Mouse (Mus musculus): ENCODE data around the gene Zfp697. TPM values are rescaled to one million over a fixed set of nuclear protein-coding genes. Genes with fewer than 3 reads are reported as not detected.
"Not testable (repeated sequence)": the region's sequence is repeated elsewhere in the genome, so short reads cannot be mapped to it uniquely, and the experiment has no call there.

The Zfp697 gene
- under 1 TPM; 0.37 to 0.46 TPM for total RNA-seq (2021)
- long read RNA-seq, experiment 1, result 0 reads
- long read RNA-seq, experiment 2, partial matches to known transcripts, result 0 of 1 reads
- long read RNA-seq, experiment 2, other reads (novel, unspliced or antisense), result 1 of 1 reads

DNA sequence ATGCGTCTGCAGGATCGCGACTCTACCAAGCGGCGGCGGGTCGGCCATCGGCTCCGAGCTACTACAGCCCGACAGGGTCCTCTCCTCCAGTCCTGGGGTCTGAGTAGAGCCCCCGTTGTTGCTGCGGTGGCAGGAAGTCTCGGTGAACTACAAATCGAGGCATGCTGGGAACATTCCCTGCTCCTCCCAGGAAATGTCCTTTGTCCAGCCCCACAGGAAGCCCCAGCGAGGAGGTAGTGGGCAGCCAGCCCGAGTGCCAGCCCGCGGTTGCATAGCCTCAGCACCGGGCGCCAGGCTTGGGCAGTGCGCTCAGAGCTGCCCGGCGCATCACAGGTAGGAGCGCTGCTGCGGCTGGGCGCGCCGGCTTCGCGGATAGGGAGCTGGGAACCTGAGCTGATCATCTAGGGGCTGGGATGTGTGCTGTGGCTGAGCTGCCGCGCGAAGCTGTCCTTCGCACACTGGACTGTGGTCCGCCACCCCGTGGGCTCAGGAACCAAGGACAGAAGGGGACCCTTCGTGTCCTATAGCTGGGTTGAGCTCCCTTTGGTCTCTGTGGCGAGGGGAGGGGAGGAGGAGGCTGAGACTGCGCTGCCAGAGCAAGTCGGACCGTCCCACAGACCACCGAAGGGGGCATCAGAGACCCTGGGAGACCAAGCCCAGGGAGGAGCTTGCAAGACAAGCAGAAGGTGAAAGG, at the start of gene Zfp697:
Gene Zfp697 (plus strand): TSS at position 216 of the 694 bp plus-strand sequence.
- intact Hi-C loops (cut with DNase I), result loop anchor here (5.0 kb wide), 1 partner anchor 45 kb away; no protein-coding TSS in a partner anchor
- peak; percentile 60 to 68 for DNase-seq

DNA sequence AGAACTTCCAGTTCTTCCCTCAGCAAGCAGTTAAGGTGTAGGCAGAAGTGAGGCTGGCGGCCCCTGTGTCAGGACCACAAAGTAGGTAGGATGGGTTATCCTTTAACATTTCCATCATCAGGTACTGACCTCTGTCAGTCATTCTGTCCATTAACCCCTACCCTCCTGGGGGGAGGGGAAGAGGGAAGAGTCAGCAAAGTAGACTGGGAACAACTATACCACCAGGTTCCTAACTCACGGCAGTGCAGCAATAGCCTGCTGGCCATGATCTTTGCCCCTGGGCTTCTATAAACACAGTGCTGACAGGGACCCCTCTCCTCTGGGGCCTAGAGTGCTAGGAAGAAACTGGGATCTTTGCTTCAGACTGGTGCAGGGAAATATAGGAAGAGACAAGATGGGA, 48.3 kb upstream of the Zfp697 start:
- no peak for DNase-seq
- intact Hi-C loops (cut with DNase I), result no loop called here

DNA sequence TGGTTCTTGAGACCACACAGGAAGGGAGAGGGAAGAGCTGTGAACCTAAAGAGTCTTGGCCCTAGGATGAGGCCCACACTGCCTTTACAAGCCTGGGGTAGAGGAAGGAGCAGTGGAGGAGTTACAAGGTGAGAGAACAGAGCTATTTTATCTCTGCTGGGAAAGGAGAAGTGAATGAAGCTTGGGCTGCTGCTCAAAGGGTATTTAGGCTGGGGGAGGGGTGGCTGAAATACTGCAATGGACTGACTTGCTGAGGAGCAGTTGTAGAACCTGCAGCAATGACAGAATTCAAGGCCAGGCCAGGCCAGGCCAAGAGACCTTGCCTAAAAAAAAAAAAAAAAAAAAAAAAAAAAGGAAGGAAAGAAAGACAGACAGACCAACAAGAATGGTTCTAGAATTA, 46.9 kb upstream of the Zfp697 start:
- intact Hi-C loops (cut with DNase I), result no loop called here

DNA sequence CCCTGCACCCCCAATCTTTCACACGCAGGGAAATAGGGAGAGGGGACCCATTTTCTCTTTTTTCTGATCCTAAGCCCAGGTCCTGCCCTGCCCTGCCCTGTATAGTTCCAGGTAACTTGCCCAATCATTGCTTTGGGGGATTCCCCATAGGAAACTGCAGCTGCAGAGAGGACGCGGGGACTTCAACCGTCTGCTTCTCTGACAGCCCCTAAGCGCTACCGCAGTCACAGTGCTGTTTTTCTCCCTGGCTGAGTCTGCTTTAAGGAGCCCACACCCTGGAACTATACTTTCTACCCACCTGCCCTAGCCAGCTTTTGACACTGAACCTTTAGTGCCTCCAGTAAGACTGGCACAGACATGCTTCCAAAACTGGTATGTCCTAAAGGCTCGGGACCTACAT, 46.4 kb upstream of the Zfp697 start:
- no peak for DNase-seq

More for the DNA sequence above, 46.9 kb upstream of the Zfp697 start:
- DNase-seq, result no peak

DNA sequence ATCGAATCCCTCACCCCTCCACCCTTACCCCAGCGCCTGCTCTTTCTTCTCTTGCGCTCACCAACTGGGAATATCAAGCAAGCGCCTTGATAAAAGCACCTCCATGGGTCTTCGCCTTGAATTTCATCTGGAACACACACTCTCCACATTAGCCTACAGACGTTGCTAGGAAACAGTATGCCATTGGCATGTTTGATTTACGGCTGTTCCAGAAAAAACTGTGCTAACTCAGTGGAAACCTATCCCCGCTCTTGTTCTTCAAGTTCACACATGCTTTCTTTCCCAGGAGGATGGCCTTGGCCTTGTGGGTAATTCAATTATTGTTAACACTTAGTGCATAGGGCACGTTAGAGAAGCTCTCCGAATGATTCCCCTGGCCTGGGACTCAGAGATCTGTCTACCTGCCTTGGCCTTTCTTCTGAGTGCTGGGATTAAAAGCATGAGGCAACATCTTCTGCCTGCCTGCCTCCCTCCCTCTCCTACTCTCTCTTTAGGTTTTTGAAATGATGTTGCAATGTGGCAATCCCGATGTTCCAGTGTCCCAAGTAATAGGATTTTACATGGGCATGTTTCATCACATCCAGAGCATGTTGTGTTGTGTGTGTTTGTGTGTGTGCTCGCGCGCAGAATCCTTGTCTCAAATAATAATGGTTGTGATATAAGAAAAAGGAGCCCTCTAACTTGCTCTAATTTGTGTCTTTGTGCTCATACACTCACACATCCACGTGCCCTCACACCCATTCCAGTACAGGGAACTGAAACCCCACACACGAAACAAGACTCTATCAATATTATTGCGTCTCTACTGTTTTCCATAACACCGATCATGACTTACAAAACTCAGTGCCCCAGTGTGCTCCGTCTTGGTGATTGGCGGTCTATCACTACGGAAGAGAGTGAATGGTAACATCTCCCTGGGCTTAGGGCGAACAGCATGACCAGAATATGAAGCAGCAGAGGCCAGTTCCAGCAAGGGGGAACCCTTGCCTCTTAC, 45.3 kb upstream of the Zfp697 start:
- intact Hi-C loops (cut with DNase I), result no loop called here
- DNase-seq, result no peak

More for the DNA sequence above, 46.4 kb upstream of the Zfp697 start:
- intact Hi-C loops (cut with DNase I), result no loop called here

DNA sequence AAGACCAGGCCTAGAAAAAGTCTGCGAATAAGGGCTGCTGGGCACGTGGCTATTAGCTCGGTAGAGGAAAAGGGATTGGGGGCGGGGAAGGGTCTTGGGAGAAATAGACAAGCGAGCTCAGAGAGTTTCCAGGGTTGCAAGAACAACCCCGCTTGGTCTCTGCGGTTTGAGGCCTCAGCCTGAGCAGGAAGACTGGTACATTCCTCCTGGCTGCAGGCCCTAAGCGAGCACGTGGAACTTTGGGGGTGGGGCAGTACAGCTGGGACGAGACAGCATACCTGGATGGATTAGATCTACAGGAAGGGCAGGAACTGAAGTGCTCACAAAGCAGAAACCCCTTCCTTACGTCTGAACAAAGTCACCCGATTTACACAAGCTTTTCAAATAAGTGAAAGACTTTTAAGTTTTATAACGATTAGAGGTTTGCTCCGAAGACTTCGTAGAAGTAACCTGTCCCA, 43.6 kb upstream of the Zfp697 start:
- intact Hi-C loops (cut with DNase I), result no loop called here
- DNase-seq, result peak; percentile 22 to 23

DNA sequence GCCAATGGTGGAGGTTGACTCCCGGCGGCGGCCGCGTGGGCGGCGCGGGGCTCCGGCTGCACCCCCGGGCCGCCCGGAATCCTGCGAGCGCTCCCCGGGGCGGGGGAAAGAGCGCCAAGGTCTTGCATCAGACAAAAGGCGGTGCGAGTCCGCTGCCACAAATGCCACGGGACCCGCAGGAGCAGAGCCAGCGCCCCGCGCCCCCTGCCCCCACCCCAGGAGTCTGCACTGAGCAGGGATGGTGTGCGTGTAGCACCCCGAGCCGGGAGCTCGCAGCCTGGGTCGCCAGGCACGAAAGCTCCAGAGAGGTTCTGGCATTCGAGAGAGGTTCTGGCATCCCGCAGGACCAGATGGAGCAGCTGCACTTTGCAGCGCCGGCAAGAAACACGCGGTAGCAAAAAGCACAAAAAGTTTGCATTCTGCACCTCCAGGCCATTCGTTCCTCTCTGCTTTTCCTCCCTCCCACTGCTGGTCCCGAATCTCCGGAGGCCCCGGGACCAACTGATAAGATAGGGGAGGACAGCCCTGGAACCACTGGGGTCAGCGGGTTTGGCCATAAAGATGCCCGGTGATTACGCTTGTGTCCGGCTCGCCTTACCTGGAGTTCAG, 43.1 kb upstream of the Zfp697 start:
- intact Hi-C loops (cut with DNase I), result no loop called here
- peak; percentile 41 to 42 for DNase-seq

DNA sequence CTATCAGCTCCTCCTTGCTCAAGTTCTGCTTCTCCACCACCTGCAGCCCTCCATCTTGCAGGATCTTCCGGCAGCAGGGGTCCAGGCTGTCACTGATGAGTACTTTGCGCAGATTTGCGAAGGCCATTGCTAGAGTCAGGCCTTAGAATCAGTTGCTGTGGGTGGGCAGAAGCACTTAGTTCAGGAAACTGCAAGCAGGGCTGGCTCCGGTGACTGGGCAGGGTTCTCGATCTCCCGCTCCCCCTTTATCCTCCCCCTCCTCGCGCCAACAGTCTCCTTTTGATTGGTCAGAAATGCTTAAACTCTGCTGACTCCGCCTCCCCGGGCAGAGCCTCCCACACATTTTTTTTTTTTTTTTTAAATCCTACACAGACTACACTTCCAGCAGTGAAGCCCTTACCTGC, 42.6 kb upstream of the Zfp697 start, which contains the start of gene Phgdh:
Gene Phgdh (minus strand): TSS at position 285 of the 404 bp plus-strand sequence.
- intact Hi-C loops (cut with DNase I), result not testable (repeated sequence)
- DNase-seq, result peak; percentile 31 to 33

DNA sequence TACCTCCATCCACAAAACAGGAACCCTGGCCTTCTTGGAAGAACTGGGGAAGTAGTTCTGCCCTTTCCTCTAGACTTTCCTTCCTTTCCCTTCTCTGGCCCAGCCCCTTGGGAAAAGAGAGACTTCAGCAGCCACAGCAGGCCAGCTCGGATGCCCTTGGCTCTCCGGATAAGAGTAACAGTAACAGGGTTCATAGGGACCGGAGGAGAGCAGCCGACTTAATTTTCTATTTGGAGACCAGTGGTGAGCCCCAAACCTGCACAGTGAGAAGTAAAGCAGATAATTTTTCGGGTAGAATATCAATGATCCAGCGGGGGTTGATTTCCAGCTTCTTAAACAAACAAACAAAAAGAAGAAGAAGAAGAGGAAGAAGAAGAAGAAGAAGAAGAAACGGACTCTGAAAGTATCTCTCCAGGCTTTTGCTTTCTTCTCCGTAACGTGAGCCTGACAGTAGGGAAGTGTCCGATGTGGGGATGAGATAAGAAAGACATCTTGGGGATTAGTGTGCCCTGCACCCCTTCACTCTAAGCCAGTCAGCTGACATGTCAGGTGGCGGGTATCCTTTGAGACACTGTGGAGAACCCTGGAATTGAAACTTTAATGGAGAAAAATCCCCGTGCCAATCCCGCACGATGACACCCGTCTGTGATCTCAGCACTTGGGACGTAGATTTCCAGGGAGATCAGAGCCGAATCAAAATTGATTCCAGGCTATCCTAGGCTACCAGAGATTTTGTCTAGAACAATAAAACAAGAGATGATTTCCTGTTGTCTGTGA, 41.3 kb upstream of the Zfp697 start:
- DNase-seq, result no peak
- intact Hi-C loops (cut with DNase I), result no loop called here

DNA sequence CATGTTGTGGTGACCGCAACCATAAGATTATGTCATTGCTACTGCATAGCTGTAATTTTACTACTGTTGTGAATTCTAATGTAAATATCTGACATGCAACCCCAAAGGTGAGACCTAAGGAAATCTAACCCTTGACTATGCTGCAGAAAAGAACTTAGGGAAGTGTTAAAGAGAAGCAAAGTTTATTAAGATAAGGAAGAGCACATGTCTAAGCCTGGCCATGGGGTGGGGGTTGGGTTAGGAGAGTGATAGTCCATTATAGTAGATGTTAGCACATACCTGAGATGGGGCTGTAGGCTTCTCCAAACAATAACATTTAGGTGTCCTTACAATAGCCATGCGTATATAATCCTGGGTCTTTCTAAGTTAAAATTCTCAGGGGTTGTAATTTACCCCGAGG, 39.0 kb upstream of the Zfp697 start:
- no peak for DNase-seq
- intact Hi-C loops (cut with DNase I), result no loop called here

DNA sequence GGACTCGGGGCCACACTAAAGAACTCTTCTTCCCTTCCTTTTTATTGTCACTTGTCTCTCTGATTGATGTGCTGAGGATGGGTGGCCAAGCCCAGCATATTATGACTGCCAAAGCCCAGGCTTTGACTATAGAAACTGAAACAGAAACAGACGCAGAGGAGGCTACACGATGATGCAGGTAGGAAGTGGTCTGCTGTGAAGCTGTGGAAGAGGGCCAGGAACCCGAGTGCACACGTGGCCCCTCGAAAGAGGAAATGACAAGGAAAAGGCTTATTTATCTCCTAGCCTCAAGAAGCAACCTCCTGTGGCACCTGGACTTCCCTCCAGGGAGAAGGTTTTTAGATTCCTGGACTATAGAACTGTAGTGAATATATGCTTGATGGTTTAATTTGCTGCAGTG, 34.2 kb upstream of the Zfp697 start:
- DNase-seq, result no peak
- intact Hi-C loops (cut with DNase I), result no loop called here

DNA sequence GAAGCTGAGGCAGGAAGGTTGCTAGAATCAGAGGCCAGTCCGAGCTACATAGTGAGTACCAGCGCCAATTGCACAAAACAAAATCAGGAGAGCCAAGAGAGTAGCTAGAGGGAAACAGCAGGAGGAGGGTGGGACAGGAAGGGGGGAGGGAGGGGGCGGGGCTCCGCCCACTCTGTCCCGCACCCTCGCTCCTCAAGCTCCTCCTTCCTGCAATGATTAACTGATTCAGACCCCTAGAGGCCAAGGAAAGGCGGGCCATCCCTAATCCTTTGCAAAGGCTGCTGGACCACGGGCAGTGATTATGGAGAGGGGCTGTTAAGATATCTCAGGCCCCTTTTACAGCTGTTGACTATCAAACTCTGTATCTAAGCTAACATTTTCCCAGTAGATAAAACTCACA, 33.6 kb upstream of the Zfp697 start:
- no peak for DNase-seq
- intact Hi-C loops (cut with DNase I), result no loop called here

DNA sequence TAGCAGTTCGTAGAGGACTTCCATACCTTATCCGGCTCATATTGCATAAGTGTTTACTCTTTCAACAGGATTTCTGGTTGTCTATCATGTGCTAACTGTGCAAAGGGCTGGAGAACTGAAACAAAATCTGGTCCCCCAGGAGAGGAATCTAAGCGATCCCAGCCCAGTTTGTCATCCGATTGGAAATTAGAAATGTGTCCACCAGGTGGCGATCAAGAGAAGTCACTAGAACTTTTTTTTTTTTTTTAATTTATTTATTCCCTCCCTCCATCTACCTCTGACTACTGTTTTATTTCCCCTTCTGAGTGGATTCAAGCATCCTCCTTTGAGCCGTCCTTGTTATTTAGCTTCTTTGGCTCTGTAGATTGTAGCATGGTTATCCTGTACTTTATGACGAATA, 28.4 kb upstream of the Zfp697 start:
- intact Hi-C loops (cut with DNase I), result no loop called here
- DNase-seq, result peak in 1 of 2 experiments; percentile 69

DNA sequence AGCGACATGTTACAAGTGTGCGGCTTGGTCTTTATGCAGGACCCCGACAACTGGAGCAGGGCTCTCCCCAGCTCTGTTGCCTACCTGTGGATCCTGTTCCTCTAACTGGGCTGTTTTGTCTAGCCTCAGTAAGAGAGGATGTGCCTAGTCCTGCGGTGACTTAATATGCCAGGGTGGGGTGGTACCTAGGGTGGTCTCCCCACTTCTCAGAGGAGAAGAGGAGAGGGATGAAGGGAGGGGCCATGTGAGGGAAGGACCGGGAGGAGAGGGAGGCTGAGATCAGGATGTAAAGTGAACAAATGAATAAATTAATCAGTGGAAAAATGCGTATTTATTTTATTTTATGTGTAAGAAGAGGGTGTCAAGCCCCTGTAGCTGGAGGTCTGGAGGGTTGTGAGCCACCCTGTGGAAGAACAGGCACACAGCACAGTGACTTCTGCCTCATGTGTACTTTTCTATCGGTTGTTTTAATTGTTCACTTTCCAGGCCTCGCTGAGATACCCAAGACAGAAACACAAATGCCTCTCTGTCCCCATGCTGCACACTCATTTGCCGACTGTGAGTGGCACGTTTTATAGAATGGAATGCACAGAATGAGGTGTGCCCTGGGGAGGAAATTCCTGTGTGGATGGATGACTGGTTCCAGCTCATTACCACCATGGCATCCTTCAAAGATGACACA, 26.8 kb upstream of the Zfp697 start:
- intact Hi-C loops (cut with DNase I), result no loop called here
- DNase-seq, result no peak

DNA sequence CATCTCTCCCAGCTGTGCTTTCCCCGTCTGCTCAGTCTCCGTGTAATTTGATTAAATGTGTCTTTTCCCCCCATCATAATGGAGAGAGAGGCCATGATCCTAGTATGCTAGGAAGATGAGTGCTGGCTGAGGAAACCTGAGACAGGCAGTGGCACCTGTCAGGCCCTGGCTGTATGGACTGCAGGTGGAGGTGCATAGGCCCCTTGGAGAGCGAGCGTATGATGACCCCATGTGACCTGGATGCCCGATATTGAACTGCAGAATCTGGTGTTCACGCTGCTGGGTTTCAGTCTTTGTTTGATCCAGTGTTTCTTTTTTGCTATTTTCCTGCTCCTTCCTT, 26.3 kb upstream of the Zfp697 start:
- intact Hi-C loops (cut with DNase I), result no loop called here
- no peak for DNase-seq

DNA sequence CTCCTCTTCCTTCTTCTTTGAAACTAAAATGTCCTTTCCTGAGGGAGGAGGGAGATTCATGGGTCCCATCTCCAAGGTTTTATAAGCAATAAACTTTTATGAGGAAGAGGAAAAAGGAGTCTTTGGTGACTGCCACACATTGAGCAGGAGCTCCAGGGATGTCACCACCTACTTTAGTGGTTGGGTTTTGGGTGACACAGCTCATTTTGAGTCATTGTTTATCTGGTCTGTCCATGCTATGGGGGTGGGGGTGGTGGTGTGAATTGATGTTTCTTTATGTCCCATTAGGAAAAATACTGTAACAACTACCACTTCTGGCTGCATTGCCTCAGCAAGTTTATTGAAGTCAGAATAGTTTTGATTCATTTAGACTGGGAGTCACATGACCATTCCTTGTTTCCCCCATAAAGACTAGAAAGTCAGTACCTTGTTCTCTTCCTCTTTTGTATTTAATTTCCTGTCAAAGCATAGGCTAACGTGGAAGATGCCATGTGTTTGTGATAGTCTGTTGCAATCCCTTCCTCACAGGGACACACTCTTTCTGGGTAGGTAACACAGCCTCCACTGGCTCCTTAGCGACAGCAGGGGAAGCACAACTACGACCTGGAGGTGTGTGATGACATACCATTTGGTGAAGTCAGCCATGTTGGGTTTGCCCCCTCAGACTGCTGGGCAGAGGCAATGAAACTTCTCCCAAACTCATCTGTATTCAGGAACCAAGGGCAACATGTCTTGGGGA, 25.5 kb upstream of the Zfp697 start:
- no peak for DNase-seq
- intact Hi-C loops (cut with DNase I), result no loop called here

DNA sequence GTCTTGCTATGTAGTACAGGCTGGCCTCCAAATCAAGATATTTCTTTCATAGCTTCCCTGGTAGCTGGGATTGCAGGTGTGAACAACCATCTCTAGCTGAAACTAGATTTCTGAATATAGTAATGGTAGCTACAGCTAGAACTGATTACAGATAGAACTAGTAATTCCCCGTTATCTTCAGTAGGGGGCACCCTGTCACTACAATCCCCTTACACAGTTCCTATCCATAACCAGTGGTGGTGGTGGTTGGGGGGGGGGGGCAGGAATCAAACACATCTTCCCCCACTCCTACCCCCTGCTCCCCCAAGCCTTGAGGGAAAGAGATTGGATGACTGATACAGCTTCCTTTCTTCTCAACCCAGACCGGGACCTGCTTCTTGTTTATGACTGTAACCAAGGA, 19.5 kb upstream of the Zfp697 start:
- DNase-seq, result no peak
- intact Hi-C loops (cut with DNase I), result loop anchor here (2.0 to 10.0 kb wide), 2 partner anchors 62 to 80 kb away; no protein-coding TSS in a partner anchor

DNA sequence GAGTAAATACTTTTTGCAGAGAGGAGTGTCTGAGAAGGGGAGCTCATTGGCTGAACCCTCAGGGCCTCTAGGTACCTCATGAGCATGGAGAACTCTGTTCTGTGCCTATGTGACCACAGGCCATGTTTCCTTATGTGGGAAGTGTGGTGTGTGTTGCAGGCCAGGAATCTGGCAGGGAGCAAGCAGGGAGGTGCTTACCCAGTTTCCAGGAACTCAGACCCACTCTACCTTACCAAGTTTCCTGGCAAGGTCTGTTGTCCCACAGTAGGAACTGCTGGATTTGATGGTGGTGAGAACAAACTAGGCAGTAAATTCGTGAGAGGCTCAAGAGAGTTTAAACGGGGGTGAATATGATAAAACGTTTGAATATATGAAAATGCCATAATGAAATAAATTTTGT, 16.2 kb upstream of the Zfp697 start:
- no peak for DNase-seq
- intact Hi-C loops (cut with DNase I), result loop anchor here (10.0 kb wide), 1 partner anchor 59 kb away; no protein-coding TSS in a partner anchor

DNA sequence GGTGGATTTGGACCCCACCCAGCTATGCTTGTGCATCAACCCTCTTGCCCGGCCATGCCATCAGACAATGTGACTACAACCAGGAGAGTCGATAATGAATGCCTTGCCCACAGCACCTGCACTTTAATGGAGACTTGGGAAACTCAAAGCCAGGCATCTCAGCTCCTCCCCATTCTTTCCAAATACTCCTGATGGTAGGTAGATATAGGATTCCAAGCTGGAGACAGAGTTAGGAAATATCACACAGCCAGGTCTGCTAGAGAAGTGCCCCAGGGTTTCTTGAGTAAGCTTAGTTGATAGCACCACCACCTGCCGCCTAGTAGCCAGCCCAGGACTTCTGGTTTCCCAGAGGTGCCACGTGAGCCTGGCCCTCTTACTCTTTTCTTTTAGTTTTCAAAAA, 15.4 kb upstream of the Zfp697 start:
- intact Hi-C loops (cut with DNase I), result loop anchor here (10.0 kb wide), 1 partner anchor 58 kb away; no protein-coding TSS in a partner anchor
- DNase-seq, result no peak

All from gastrocnemius, postnatal 36 days (tissue).